Mouse (Mus musculus) liver, embryonic 11.5 days (tissue): ENCODE data around the gene Slc4a3. TPM values are rescaled to one million over a fixed set of nuclear protein-coding genes. Genes with fewer than 3 reads are reported as not detected.

Source experiments
- ATAC-seq: fragments of 200-750 bp; cut with Nextera tagmentation; replicated peaks from 2 replicates; pipeline ENCODE4 v1.8.0; 2017; ENCODE audit warnings: moderate number of reproducible peaks, mild to moderate bottlenecking, moderate TSS enrichment, moderate library complexity; ENCODE audit not compliant: low FRiP score
- DNase-seq: peaks from one replicate; pipeline ENCODE4 v3.0.0-alpha.2; 2017; ENCODE audit warnings: low spot score
- H3K27ac ChIP-seq: fragments of 300-500 bp; sonication (generic); 2 replicates; pipeline ENCODE4 v1.5.1; 2014; ENCODE audit warnings: mild to moderate bottlenecking, low read depth, low read length, control low read depth
- H3K27me3 ChIP-seq: fragments of 300-500 bp; sonication (generic); replicated peaks from 2 replicates; pipeline ENCODE4 v1.6.1; 2014; ENCODE audit warnings: low read length, mixed read lengths; ENCODE audit not compliant: control insufficient read depth, insufficient read depth
- H3K36me3 ChIP-seq: fragments of 300-500 bp; sonication (generic); 2 replicates; pipeline ENCODE4 v1.6.1; 2014; ENCODE audit warnings: mild to moderate bottlenecking, low read length, moderate library complexity, mixed read lengths; ENCODE audit not compliant: control insufficient read depth, insufficient read depth
- H3K4me1 ChIP-seq: fragments of 300-500 bp; sonication (generic); replicated peaks from 2 replicates; pipeline ENCODE4 v1.6.1; 2014; ENCODE audit warnings: low read length, mixed read lengths; ENCODE audit not compliant: control insufficient read depth, insufficient read depth
- H3K4me2 ChIP-seq: fragments of 300-500 bp; sonication (generic); 2 replicates; pipeline ENCODE4 v1.6.1; 2014; ENCODE audit warnings: mild to moderate bottlenecking, control low read depth, moderate library complexity
- H3K4me3 ChIP-seq: fragments of 300-500 bp; sonication (generic); 2 replicates; pipeline ENCODE4 v1.5.1; 2014; ENCODE audit warnings: low read depth, low read length, control low read depth
- H3K9ac ChIP-seq: fragments of 300-500 bp; sonication (generic); 2 replicates; pipeline ENCODE4 v1.6.1; 2014; ENCODE audit warnings: low read depth, low read length, control low read depth
- H3K9me3 ChIP-seq: fragments of 300-500 bp; sonication (generic); 2 replicates; pipeline ENCODE4 v1.6.1; 2016; ENCODE audit warnings: low read length, inconsistent platforms, mixed read lengths; ENCODE audit not compliant: control insufficient read depth
- WGBS: fragments of 180-500 bp; shearing (Covaris S2); extraction: QIAGEN DNeasy Blood & Tissue Kit; methylation state at CpG from one replicate; pipeline ENCODE4 v1.1.7; 2014; 5-methylcytosine and 5-hydroxymethylcytosine counted together
- polyA plus RNA-seq: library from polyadenylated mRNA; unstranded; fragments of >200 nt; fragmentation: Nextera tagmentation; extraction: Ambion mirVana; gene quantifications from 2 replicates; pipeline ENCODE4 v1.2.1, GENCODE M21; 2014

The Slc4a3 gene
- polyA plus RNA-seq, 1 experiment from 2014 or later: 5.4 TPM

GRCm38 (mm10) chr1:75505159-75505955 lies 40.7 kb upstream of the Slc4a3 start:
- DNase-seq: peak; percentile 56
- Histone ChIP-seq H3K4me3 (peak overlapping the region; percentile 69), H3K4me1 (peaks cover 15% of the 10 kb centered on the region), H3K9ac (peak overlapping the region; percentile 80), H3K36me3 (peaks cover 6% of the 10 kb centered on the region; the same call in 1 of the 2 replicates), H3K9me3 (no peaks in the 10 kb centered on the region), H3K27me3 (peaks cover 55% of the 10 kb centered on the region), H3K4me2 (peak overlapping the region; percentile 68), H3K27ac (peak overlapping the region; percentile 92)
- 0 out of 2 replicates have a peak, but pooled peaks have one; percentile 27 for ATAC-seq
- 1% methylated on average over 83 of the region's 84 CpGs for WGBS

- Histone ChIP-seq H3K4me1 (peaks cover 21% of the 10 kb centered on the region), H3K9me3 (no peaks in the 10 kb centered on the region), H3K36me3 (peaks cover 5% of the 10 kb centered on the region; the same call in 1 of the 2 replicates), H3K4me3 (peak within 1 kb of the TSS; percentile 69), H3K9ac (peak within 1 kb of the TSS; percentile 80), H3K27ac (peak within 1 kb of the TSS; percentile 92), H3K27me3 (peaks cover 55% of the 10 kb centered on the region), H3K4me2 (peak within 1 kb of the TSS; percentile 68)
- peak; percentile 75 for ATAC-seq
- WGBS: under 1% methylated on average over 65 of the region's 65 CpGs
- peak; percentile 77 for DNase-seq
Measured at GRCm38 (mm10) chr1:75505956-75506831, 39.9 kb upstream of the Slc4a3 start, which contains the start of gene Obsl1. Obsl1 (minus strand) TSS chr1:75506452.

GRCm38 (mm10) chr1:75507006-75507405 lies 39.1 kb upstream of the Slc4a3 start, which contains the start of gene Inha:
Inha (plus strand) TSS chr1:75507077.
- WGBS: 45% methylated on average over 10 of the region's 10 CpGs
- Histone ChIP-seq H3K27me3 (peaks cover 55% of the 10 kb centered on the region), H3K9me3 (no peaks in the 10 kb centered on the region), H3K9ac (peak within 1 kb of the TSS; percentile 80), H3K4me2 (peak within 1 kb of the TSS; percentile 68), H3K27ac (peak within 1 kb of the TSS; percentile 92), H3K36me3 (no peaks in the 10 kb centered on the region), H3K4me3 (peak within 1 kb of the TSS; percentile 69), H3K4me1 (peaks cover 29% of the 10 kb centered on the region)
- DNase-seq (no peak), ATAC-seq (no peak)

GRCm38 (mm10) chr1:75509586-75509985 lies 36.5 kb upstream of the Slc4a3 start:
- Histone ChIP-seq H3K4me3 (no peak overlapping the region), H3K27ac (no peak overlapping the region), H3K4me2 (no peak overlapping the region), H3K36me3 (no peaks in the 10 kb centered on the region), H3K27me3 (peaks cover 46% of the 10 kb centered on the region), H3K4me1 (peaks cover 27% of the 10 kb centered on the region), H3K9ac (no peak overlapping the region), H3K9me3 (no peaks in the 10 kb centered on the region)
- ATAC-seq (no peak), DNase-seq (no peak)
- WGBS: 48% methylated on average over 20 of the region's 20 CpGs

- no peaks in the 10 kb centered on the region for H3K9me3 ChIP-seq
- no peak overlapping the region for H3K4me2 ChIP-seq
- H3K4me1 ChIP-seq: peaks cover 27% of the 10 kb centered on the region
- no peak overlapping the region for H3K27ac ChIP-seq
- no peaks in the 10 kb centered on the region for H3K36me3 ChIP-seq
- H3K9ac ChIP-seq: no peak overlapping the region
- 52% methylated on average over 5 of the region's 5 CpGs for WGBS
- no peak overlapping the region for H3K4me3 ChIP-seq
- DNase-seq (no peak), ATAC-seq (no peak)
- H3K27me3 ChIP-seq: peaks cover 40% of the 10 kb centered on the region
Measured at GRCm38 (mm10) chr1:75510154-75510553, 35.9 kb upstream of the Slc4a3 start.

GRCm38 (mm10) chr1:75511437-75512210 lies 34.4 kb upstream of the Slc4a3 start:
- ATAC-seq (no peak), DNase-seq (no peak)
- H3K27me3 ChIP-seq: peaks cover 25% of the 10 kb centered on the region
- H3K9ac ChIP-seq: no peak overlapping the region
- no peaks in the 10 kb centered on the region for H3K36me3 ChIP-seq
- H3K27ac ChIP-seq: peak overlapping the region; percentile 73
- no peak overlapping the region for H3K4me2 ChIP-seq
- WGBS: 59% methylated on average over 4 of the region's 4 CpGs
- H3K9me3 ChIP-seq: no peaks in the 10 kb centered on the region
- H3K4me3 ChIP-seq: no peak overlapping the region
- peaks cover 22% of the 10 kb centered on the region for H3K4me1 ChIP-seq

- H3K4me3 ChIP-seq: no peak overlapping the region
- 77% methylated on average over 3 of the region's 3 CpGs for WGBS
- DNase-seq: no peak
- H3K9me3 ChIP-seq: no peaks in the 10 kb centered on the region
- H3K36me3 ChIP-seq: no peaks in the 10 kb centered on the region
- peaks cover 14% of the 10 kb centered on the region for H3K4me1 ChIP-seq
- H3K4me2 ChIP-seq: no peak overlapping the region
- peaks cover 16% of the 10 kb centered on the region for H3K27me3 ChIP-seq
- H3K9ac ChIP-seq: no peak overlapping the region
- ATAC-seq: no peak
- no peak overlapping the region for H3K27ac ChIP-seq
Measured at GRCm38 (mm10) chr1:75512550-75512949, 33.5 kb upstream of the Slc4a3 start.
